Mouse (Mus musculus): ENCODE measurements around the gene Tcta.
"Not testable (repeated sequence)": the region's sequence is repeated elsewhere in the genome, so short reads cannot be mapped to it uniquely, and the experiment has no call there.

Tcta gene

DNA sequence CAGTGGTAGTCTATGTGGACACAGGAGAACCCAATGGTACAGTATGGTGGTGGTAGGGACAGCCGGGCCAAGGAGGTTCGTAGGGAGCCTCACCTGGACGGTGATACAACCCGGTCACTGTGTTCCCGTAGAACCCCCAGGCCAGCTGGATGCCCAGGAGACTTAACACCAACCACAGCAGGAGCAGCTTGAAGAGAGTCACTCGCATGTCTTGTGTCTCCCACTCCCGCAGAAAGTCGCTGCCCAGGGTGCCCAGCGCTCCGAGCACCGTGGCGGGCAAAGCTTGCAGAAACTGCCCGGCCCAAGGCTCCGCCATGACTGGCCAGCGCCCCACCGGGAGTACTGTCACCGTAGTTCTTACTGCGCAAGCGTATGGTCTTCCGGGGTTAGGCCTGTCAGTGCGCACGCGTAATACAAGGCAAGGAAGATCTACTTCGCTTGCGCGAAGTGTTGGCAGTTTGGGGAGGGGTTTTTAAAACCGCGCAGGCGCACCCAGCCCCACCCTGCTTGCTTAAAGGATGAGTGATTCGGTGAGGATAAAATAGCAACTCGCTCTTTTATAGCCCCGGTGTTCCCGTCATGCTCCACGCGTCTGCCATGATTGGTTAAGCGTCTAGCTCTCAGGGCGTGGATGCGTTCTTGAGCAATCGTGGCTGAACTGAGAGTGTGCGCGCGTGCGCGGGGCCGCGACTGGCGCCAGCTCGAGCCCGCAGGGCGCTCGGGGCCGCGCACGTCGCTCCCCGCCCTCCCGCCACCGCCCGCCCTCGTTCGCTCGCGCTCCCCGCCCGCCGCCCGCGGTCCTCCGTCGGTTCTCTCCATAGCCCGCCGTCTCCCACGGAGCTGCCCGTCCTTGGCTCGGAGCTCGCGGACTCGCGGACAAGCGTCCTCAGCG, at the start of gene Tcta, which contains the start of gene Rhoa:
Gene Tcta (minus strand): TSS at position 532 of the 892 bp plus-strand sequence.
Gene Rhoa (plus strand): TSS at position 501 of the 892 bp plus-strand sequence.
- peak; percentile 99 for DNase-seq (ENCODE audit: low spot score)

DNA sequence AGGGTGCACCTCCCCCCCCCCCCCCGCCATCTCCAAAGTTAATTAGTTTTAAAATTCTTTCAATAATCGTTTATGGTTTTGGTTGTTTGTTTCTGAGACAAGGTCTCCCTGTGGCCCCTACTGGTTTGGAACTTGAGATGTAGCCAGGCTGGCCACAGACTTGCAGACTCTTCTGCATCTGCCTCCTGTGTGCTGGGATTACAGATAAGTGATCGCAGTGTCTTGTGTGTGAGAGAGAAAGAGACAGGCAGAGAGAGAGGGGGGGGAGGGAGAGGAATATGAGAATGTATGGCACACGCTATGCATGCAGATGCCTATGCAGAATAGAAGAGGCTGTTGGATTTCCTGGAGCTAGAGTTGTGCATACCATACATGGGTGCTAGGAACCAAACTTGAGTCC, 43.8 kb upstream of the Tcta start:
- DNase-seq (ENCODE audit: low spot score), result no peak

- no peak for DNase-seq (ENCODE audit: low spot score)
These were observed 42.3 kb upstream of the Tcta start for GRCm38 (mm10) chr9:108348290-108348680.

GRCm38 (mm10) chr9:108347540-108348289, 41.8 kb upstream of the Tcta start, which contains the start of gene Usp4:
TSS of gene Usp4 (plus strand) at chr9:108347853.
- DNase-seq (ENCODE audit: low spot score), result peak; percentile 60

DNA sequence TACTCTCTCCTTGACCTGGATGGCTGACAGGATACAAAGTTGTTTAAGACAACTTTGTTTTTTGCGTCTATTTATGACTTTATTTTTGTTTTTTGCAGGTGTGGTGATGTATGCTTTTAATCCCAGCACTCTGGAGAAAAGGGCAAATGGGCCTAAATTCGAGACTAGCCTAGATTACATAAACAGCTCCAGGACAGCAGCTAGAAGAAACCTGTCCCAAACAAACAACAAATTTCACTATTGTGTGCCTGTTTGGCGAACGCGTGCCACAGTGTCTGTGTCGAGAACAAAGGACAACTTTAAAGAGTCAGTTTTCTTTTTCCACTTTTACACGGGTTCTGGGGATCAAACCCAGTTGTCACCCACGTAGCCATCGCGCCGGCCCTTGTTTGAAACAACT, 41.1 kb upstream of the Tcta start:
- DNase-seq (ENCODE audit: low spot score), result no peak

DNA sequence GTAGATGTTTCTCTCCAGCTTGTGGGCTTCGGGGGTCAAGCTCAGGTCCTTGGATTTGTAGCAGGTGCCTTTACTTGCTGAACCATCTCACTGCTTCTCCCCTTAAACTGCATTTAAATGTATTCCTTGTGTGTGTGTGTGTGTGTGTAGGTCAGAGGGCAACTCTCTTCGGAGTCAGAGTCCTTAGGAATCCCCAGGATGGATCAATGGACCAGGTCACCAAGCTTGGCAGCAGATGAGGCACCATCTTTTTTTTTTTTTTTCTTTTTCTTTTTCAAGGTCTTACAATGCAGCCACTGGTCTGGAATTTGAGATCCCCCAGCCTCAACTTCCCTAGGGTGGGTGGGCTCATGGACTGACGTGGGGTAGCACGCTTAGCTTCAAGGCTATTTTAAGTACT, 38.5 kb upstream of the Tcta start:
- DNase-seq (ENCODE audit: low spot score), result no peak

DNA sequence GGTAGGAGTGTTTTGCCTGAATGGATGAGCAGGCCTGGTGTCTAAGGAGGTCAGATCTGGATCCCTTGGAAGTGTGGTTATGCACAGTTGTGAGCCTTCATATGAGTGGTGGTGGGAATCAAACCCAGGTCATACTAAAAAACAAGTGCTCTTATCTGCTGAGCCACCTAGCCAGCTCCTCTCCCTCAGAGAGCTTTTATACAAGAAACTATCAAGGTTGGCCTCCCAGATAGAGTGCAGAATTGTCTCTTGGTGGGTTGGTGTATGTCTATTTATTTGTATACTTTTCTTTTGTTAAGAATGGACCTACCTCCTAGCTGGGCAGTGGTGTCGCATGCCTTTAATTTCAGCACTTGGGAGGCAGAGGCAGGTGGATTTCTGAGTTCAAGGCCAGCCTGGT, 37.9 kb upstream of the Tcta start:
- DNase-seq (ENCODE audit: low spot score), result no peak

DNA sequence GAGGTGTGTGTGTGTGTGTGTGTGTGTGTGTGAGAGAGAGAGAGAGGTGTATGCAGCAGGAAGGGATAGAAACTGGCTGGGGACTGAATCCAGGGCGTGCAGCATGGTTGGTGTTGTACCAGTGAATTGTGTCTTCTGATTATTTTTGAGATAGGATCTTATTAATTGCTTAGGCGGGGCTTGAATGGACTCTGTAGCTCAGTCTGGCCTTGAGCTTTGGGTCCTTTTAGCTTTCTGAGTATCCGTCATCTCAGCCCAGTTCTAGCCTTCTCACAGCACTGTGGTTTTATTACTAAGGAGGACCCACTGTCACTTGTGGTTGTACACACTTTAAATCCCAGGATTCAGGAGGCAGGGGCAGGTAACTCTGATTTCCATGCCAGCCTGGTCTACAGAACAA, 37.4 kb upstream of the Tcta start:
- DNase-seq (ENCODE audit: low spot score), result no peak

GRCm38 (mm10) chr9:108342301-108342831, 36.4 kb upstream of the Tcta start:
- DNase-seq (ENCODE audit: low spot score), result no peak

DNA sequence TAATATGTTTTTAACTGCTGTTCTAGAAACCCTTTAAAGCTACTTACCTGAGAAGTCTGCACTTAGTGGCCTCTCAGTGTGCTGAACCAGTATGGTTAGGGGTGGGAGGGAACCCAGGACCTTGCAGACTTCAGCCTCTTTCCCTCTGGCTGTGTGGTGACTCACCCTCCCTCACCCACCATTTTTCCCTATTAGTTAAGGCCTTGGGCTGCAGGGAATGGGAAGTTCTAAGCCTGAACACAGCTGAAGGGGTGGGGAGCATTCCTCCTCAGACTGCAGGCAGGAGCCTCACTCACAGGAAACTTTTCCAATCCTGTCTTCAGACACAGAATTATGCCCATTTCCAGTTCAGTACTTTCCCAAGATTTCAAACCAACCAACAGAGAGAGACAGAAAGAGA, 35.8 kb upstream of the Tcta start:
- no peak for DNase-seq (ENCODE audit: low spot score)

- no peak for DNase-seq (ENCODE audit: low spot score)
These were observed 35.1 kb upstream of the Tcta start for GRCm38 (mm10) chr9:108341139-108341475.

GRCm38 (mm10) chr9:108340258-108341138, 34.5 kb upstream of the Tcta start:
- no peak for DNase-seq (ENCODE audit: low spot score)

DNA sequence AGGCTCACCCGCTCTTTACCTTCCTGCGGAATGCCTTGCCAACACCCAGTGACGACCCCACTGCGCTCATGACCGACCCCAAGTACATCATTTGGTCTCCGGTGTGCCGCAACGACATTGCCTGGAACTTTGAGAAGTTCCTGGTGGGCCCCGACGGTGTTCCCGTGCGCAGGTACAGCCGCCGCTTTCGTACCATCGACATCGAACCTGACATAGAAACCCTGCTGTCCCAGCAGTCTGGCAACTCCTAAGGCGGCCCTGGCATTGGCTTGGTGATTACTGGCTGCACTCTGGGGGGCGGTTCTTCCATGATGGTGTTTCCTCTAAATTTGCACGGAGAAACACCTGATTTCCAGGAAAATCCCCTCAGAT, 33.9 kb upstream of the Tcta start:
- no peak for DNase-seq (ENCODE audit: low spot score)

DNA sequence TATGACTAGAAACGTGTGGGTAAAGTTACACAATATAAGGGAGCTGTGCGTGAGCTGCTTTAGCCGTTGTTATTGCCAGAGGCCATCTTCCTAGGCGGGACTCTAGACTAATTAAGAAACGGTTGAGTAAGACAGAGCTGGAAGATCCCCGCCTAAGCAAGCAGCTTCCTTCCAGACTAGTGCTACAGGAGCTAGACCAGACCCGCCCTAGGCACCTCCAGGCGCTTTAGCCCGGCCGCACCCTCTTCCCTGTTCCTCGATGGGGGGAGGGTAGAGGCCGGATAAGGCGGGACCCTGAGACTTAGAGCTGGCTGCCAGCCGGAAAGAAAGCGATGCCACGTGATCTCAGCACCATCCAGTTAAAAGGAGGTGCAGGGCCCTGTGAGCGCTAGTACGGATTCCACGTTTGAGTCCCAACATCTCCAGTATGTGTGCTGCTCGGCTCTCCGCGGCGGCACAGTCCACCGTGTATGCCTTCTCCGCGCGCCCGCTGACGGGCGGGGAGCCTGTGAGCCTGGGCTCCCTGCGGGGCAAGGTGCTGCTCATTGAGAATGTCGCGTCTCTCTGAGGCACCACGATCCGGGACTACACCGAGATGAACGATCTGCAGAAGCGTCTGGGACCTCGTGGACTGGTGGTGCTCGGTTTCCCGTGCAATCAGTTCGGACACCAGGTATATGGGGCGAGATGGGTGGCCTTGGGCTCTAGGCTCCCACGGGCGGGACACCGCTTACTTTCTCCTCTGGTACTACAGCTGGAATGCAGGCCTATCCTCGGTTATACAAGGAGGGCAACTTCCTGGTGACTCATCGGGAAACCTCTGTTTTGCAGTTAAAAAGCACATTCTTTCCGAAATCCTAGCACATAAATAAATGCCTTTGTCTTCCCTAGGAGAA, 33.2 kb upstream of the Tcta start, which contains the start of gene Gpx1:
Gene Gpx1 (plus strand): TSS at position 18 of the 896 bp plus-strand sequence.
- peak; percentile 72 for DNase-seq (ENCODE audit: low spot score)

- no peak for DNase-seq (ENCODE audit: low spot score)
These were observed 32.6 kb upstream of the Tcta start for GRCm38 (mm10) chr9:108338551-108338885.

GRCm38 (mm10) chr9:108337848-108338550, 32.0 kb upstream of the Tcta start:
- DNase-seq (ENCODE audit: low spot score), result no peak

- no peak for DNase-seq (ENCODE audit: low spot score)
These were observed 19.9 kb upstream of the Tcta start for GRCm38 (mm10) chr9:108325811-108326210.

GRCm38 (mm10) chr9:108324784-108325183, 18.8 kb upstream of the Tcta start:
- DNase-seq (ENCODE audit: low spot score), result no peak

DNA sequence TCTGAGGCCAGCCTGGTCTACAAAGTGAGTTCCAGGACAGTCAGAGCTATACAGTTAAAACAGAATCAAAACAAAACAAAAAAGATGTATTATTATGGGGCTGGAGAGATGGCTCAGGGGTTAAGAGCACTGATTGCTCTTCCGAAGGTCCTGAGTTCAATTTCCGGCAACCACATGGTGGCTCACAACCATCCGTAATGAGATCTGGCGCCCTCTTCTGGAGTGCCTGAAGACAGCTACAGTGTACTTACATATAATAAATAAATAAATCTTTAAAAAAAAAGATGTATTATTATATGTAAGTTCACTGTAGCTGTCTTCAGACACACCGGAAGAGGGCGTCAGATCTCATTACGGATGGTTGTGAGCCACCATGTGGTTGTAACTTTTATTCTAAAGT, 16.1 kb upstream of the Tcta start:
- DNase-seq (ENCODE audit: low spot score), result not testable (repeated sequence)

- DNase-seq (ENCODE audit: low spot score), result no peak
These were observed 12.5 kb upstream of the Tcta start for GRCm38 (mm10) chr9:108318462-108318861.

Data from layer of hippocampus, adult 9-10 months (tissue).